ENCODE assay signal across 34 mouse cellular contexts in genomic region chr4:68922944-68923343, GRCm38 (mm10). TPM values are rescaled to one million over a fixed set of nuclear protein-coding genes. Genes with fewer than 3 reads are reported as not detected.
"Had no signal": no experiment of that assay in that cellular context is flagged by ENCODE, and none has a peak within 500 bp of the region (broad histone marks: within the 10 kb centered on the region; RNA-seq: fewer than 3 reads in every experiment).

No protein-coding gene starts in this region.

- H3K27me3 ChIP-seq: limb, embryonic 12.5 days; limb, embryonic 13.5 days; limb, embryonic 15.5 days; liver, embryonic 13.5 days; liver, embryonic 15.5 days; lung, embryonic 15.5 days; megakaryocyte, embryonic 14.5 days; midbrain, embryonic 12.5 days; midbrain, embryonic 13.5 days; midbrain, embryonic 15.5 days; neural tube, embryonic 12.5 days had no signal

- H3K4me1 ChIP-seq: limb, embryonic 10.5 days; limb, embryonic 13.5 days; limb, embryonic 15.5 days; liver, embryonic 13.5 days; liver, embryonic 15.5 days; lung, embryonic 15.5 days; megakaryocyte, embryonic 14.5 days; midbrain, embryonic 10.5 days; midbrain, embryonic 13.5 days; midbrain, embryonic 15.5 days; neural tube, embryonic 12.5 days had no signal

- H3K36me3 ChIP-seq: limb, embryonic 10.5 days; limb, embryonic 12.5 days; limb, embryonic 13.5 days; limb, embryonic 15.5 days; liver, embryonic 13.5 days; liver, embryonic 15.5 days; lung, embryonic 15.5 days; midbrain, embryonic 10.5 days; midbrain, embryonic 12.5 days; midbrain, embryonic 13.5 days; midbrain, embryonic 15.5 days; neural tube, embryonic 12.5 days had no signal

- H3K4me2 ChIP-seq: limb, embryonic 12.5 days; limb, embryonic 13.5 days; limb, embryonic 15.5 days; liver, embryonic 13.5 days; liver, embryonic 15.5 days; lung, embryonic 14.5 days; lung, embryonic 15.5 days; midbrain, embryonic 11.5 days; midbrain, embryonic 12.5 days; midbrain, embryonic 13.5 days; midbrain, embryonic 15.5 days; neural tube, embryonic 12.5 days had no signal

- H3K27ac ChIP-seq: left cerebral cortex, adult 2 months; limb, embryonic 10.5 days; limb, embryonic 12.5 days; limb, embryonic 13.5 days; limb, embryonic 15.5 days; liver, embryonic 13.5 days; liver, embryonic 14.5 days; liver, embryonic 15.5 days; lung, embryonic 15.5 days; macrophage; midbrain, embryonic 10.5 days; midbrain, embryonic 12.5 days; midbrain, embryonic 13.5 days; midbrain, embryonic 15.5 days; neural tube, embryonic 12.5 days had no signal

- H3K9me3 ChIP-seq: limb, embryonic 10.5 days; limb, embryonic 12.5 days; limb, embryonic 13.5 days; limb, embryonic 15.5 days; liver, embryonic 13.5 days; liver, embryonic 15.5 days; lung, embryonic 15.5 days; megakaryocyte, embryonic 14.5 days; midbrain, embryonic 10.5 days; midbrain, embryonic 12.5 days; midbrain, embryonic 13.5 days; midbrain, embryonic 15.5 days; neural tube, embryonic 12.5 days had no signal

- ATAC-seq: lung, postnatal 0 days; midbrain, embryonic 13.5 days; midbrain, embryonic 15.5 days; midbrain, embryonic 16.5 days had no signal

- H3K4me3 ChIP-seq: left cerebral cortex, adult 2 months; limb, embryonic 10.5 days; limb, embryonic 12.5 days; limb, embryonic 13.5 days; limb, embryonic 15.5 days; liver, embryonic 13.5 days; liver, embryonic 15.5 days; lung, embryonic 15.5 days; megakaryocyte, embryonic 14.5 days; midbrain, embryonic 10.5 days; midbrain, embryonic 12.5 days; midbrain, embryonic 13.5 days; midbrain, embryonic 15.5 days; myocyte; neural tube, embryonic 12.5 days had no signal

- H3K9ac ChIP-seq: limb, embryonic 12.5 days; limb, embryonic 13.5 days; limb, embryonic 15.5 days; liver, embryonic 13.5 days; liver, embryonic 14.5 days; liver, embryonic 15.5 days; lung, embryonic 14.5 days; lung, embryonic 15.5 days; midbrain, embryonic 12.5 days; midbrain, embryonic 13.5 days; midbrain, embryonic 15.5 days; neural tube, embryonic 12.5 days had no signal

- DNase-seq: left cerebral cortex, postnatal 4 days; liver; liver, embryonic 13.5 days; lung, adult 18-20 months; lung, adult 2 months; lung, embryonic 14.5 days; lung, postnatal 10 days; lung, postnatal 14 days; lung, postnatal 36 days; lung, postnatal 4 days; midbrain, embryonic 14.5 days had no signal

RNA-seq across cellular contexts. Expression of gene Brinp1, which starts 31.3 kb away (rescaled TPM):
- total RNA-seq: megakaryocyte progenitor cell, adult 5-6 weeks; megakaryocyte, adult 5-6 weeks; megakaryocyte-erythroid progenitor cell, adult 5-6 weeks; monocyte, adult 5-6 weeks had no signal
- polyA plus RNA-seq: macrophage had no signal
